11 mouse cellular contexts compared by ENCODE assay signal in the genomic region with DNA sequence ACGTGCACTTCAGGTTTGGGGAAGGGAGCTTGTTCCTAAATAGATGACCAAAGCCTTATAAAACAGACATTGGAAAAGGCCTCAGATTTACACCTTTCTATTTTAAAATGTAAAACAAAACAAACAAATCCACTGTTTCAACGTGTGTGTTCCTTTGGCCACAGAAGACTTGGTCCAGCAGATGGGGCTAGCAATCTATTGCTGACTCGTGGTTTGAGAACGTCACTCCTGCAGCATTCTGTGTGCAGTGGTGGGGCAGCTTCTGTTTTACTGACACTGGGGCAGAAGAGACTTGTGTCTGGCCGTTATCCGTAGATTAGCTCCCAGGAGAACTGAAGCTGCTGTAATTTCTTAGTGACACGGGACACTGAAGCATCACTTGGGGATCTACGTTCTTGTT. TPM values are rescaled to one million over a fixed set of nuclear protein-coding genes. Genes with fewer than 3 reads are reported as not detected.
DNase-seq lines count a peak whose midpoint lies in the region; ATAC-seq and TF ChIP-seq lines count a peak whose summit lies in the region.
"Had no signal": no experiment of that assay in that cellular context is flagged by ENCODE, and none has a peak within 500 bp of the region (broad histone marks: within the 10 kb centered on the region; RNA-seq: fewer than 3 reads in every experiment).

No protein-coding gene starts in this region.

- ATAC-seq in liver, embryonic 14.5 days (ENCODE audit: insufficient read depth): no peak
- ATAC-seq in liver, embryonic 11.5 days (replicated peaks; ENCODE audit: low FRiP score): no peak

- peaks cover 19% of the 10 kb centered on the region for H3K79me2 ChIP-seq in C2C12 (ENCODE audit: control insufficient read depth, insufficient read depth)

- peaks cover 3% of the 10 kb centered on the region for H3K79me3 ChIP-seq in C2C12 (ENCODE audit: low read depth)

- H3K9ac ChIP-seq in liver, embryonic 14.5 days (replicated peaks): no peak overlapping the region
- H3K9ac ChIP-seq in liver, embryonic 11.5 days (ENCODE audit: low read depth, low read length): no peak overlapping the region

- H3K9me3 ChIP-seq in liver, embryonic 14.5 days (ENCODE audit: control insufficient read depth, low read length): no peaks in the 10 kb centered on the region
- H3K9me3 ChIP-seq in liver, embryonic 11.5 days (ENCODE audit: control insufficient read depth, low read length): no peaks in the 10 kb centered on the region

- TF ChIP-seq EP300 in liver, embryonic 14.5 days (IDR thresholded peaks at IDR 0.05; ENCODE audit: low read depth): no peak

- no peak overlapping the region for H3K27ac ChIP-seq in liver, embryonic 14.5 days
- H3K27ac ChIP-seq in liver, embryonic 11.5 days (ENCODE audit: low read depth, low read length): no peak overlapping the region
- H3K27ac ChIP-seq in cortical plate, adult 2 months (ENCODE audit: insufficient read depth, low read length): no peak overlapping the region

- H3K27me3 ChIP-seq in liver, embryonic 14.5 days (ENCODE audit: control insufficient read depth, insufficient read depth, low read length): no peaks in the 10 kb centered on the region
- H3K27me3 ChIP-seq in liver, embryonic 11.5 days (replicated peaks; ENCODE audit: control insufficient read depth, insufficient read depth, low read length): no peaks in the 10 kb centered on the region
- no peaks in the 10 kb centered on the region for H3K27me3 ChIP-seq in C2C12 (ENCODE audit: control insufficient read depth, insufficient read depth, insufficient read length)

- H3K4me1 ChIP-seq in liver, embryonic 14.5 days (replicated peaks; ENCODE audit: control insufficient read depth in 2 of 2, insufficient read depth in 2 of 2, low read length in 1 of 2): peaks cover 0 to 5% of the 10 kb centered on the region in 2 experiments; a peak in 2 of 4 replicates
- no peaks in the 10 kb centered on the region; the same call in 1 of the 2 replicates for H3K4me1 ChIP-seq in liver, embryonic 11.5 days (replicated peaks; ENCODE audit: control insufficient read depth, insufficient read depth, low read length)
- H3K4me1 ChIP-seq in cortical plate, adult 2 months (ENCODE audit: control insufficient read depth, insufficient read depth, low read length): peaks cover 3% of the 10 kb centered on the region; the same call in 1 of the 2 replicates

- no peak overlapping the region for H3K4me2 ChIP-seq in liver, embryonic 14.5 days (ENCODE audit: low read depth)
- no peak overlapping the region for H3K4me2 ChIP-seq in liver, embryonic 11.5 days

- TF ChIP-seq CTCF in liver, embryonic 14.5 days (IDR thresholded peaks at IDR 0.05; ENCODE audit: low read depth): peak; percentile 28
- peak; percentile 1 for TF ChIP-seq CTCF in C2C12 (IDR thresholded peaks at IDR 0.05; ENCODE audit: control insufficient read depth, insufficient read depth, insufficient read length)
- peak; percentile 31; the same call in 1 of the 2 replicates for TF ChIP-seq CTCF in cortical plate, adult 2 months (IDR thresholded peaks at IDR 0.05; ENCODE audit: extremely low read depth, insufficient read depth, low read length)

- H3ac ChIP-seq in C2C12 (ENCODE audit: control insufficient read depth, insufficient read length, low read depth): no peak overlapping the region

- no peak for TF ChIP-seq POLR2A in cortical plate, adult 2 months (IDR thresholded peaks at IDR 0.05; ENCODE audit: extremely low read depth, insufficient read depth, low read length)

- 75% methylated on average over 8 of the region's 8 CpGs for WGBS in liver, embryonic 14.5 days (ENCODE audit: insufficient replicate concordance)
- 79% methylated on average over 8 of the region's 8 CpGs for WGBS in liver, embryonic 11.5 days

- peak; percentile 17 for DNase-seq in gastrocnemius, postnatal 14 days
- no peak for DNase-seq in gastrocnemius, adult 8-10 months (ENCODE audit: low spot score in 2 of 2)
- no peak for DNase-seq in liver, embryonic 14.5 days (ENCODE audit: low read depth in 3 of 3, low spot score in 3 of 3)
- no peak for DNase-seq in liver, embryonic 11.5 days (ENCODE audit: low spot score)
- no peak for DNase-seq in cerebellum, adult 9-10 months
- no peak for DNase-seq in thymus, postnatal 10 days (ENCODE audit: low spot score in 2 of 2)
- DNase-seq: cerebellum, adult 2 months; gastrocnemius, postnatal 10 days; left cerebral cortex, postnatal 4 days had no signal

- no peak overlapping the region for H3K4me3 ChIP-seq in liver, embryonic 14.5 days (ENCODE audit: insufficient read depth in 1 of 2, low read depth in 2 of 2, low read length in 2 of 2)
- no peak overlapping the region for H3K4me3 ChIP-seq in liver, embryonic 11.5 days (ENCODE audit: low read depth, low read length)
- no peak overlapping the region for H3K4me3 ChIP-seq in C2C12 (ENCODE audit: insufficient read depth, poor library complexity, severe bottlenecking)
- H3K4me3 ChIP-seq in cortical plate, adult 2 months (ENCODE audit: insufficient read depth, low read length): no peak overlapping the region

- peaks cover 21% of the 10 kb centered on the region for H3K36me3 ChIP-seq in liver, embryonic 14.5 days (replicated peaks; ENCODE audit: control insufficient read depth, insufficient read depth, low read depth)
- H3K36me3 ChIP-seq in liver, embryonic 11.5 days (ENCODE audit: control insufficient read depth, insufficient read depth, low read length): peaks cover 30% of the 10 kb centered on the region
- H3K36me3 ChIP-seq in C2C12 (ENCODE audit: control insufficient read depth, insufficient read depth): peaks cover 84% of the 10 kb centered on the region

- intact Hi-C loops in gastrocnemius, postnatal 14 days (cut with DNase I; ENCODE audit: low total_unique reads): no loop called here

TF ChIP-seq in C2C12, 6 proteins besides CTCF, POLR2A, EP300 and RAD21:
- TF ChIP-seq MYOD1 (IDR thresholded peaks at IDR 0.05; ENCODE audit: control insufficient read depth, insufficient read length, low read depth): no peak
- no peak for TF ChIP-seq MYOG (IDR thresholded peaks at IDR 0.05; ENCODE audit: control insufficient read depth, extremely low read depth, insufficient read length)
- TF ChIP-seq MAX (IDR thresholded peaks at IDR 0.05): no peak
- TF ChIP-seq CEBPB (IDR thresholded peaks at IDR 0.05; ENCODE audit: low read depth): no peak
- TF ChIP-seq USF1 (IDR thresholded peaks at IDR 0.05; ENCODE audit: low read depth): no peak
- TF ChIP-seq FOSL1 (IDR thresholded peaks at IDR 0.05; ENCODE audit: insufficient read depth, low read length, poor library complexity, severe bottlenecking): no peak
TF ChIP-seq in C2C12: peak in this region for 0.

RNA-seq across cellular contexts. Expression of a gene that starts 6.9 kb away (rescaled TPM):
- 10 to 100 TPM; 27.6 to 28.1 TPM for total RNA-seq in gastrocnemius, postnatal 14 days (2021)
- total RNA-seq in gastrocnemius, adult 8-10 months (2022): 10 to 100 TPM; 26.1 to 35.1 (median 30.8) TPM
- polyA plus RNA-seq in liver, embryonic 14.5 days (2012; rRNA removed): 17.2 and 19.8 TPM in 2 replicates
- polyA plus RNA-seq in liver, embryonic 14.5 days (2014; fragmentation: Nextera tagmentation; extraction: Ambion mirVana): 18.0 and 19.3 TPM in 2 replicates
- polyA plus RNA-seq in liver, embryonic 11.5 days (2014; fragmentation: Nextera tagmentation; extraction: Ambion mirVana): 56.2 and 60.3 TPM in 2 replicates
- 11.1 TPM for polyA plus RNA-seq in C2C12 (2012; fragmentation: generic; extraction: Trizol)
- polyA plus RNA-seq in cortical plate, adult 2 months (2012; rRNA removed): 109 and 118 TPM in 2 replicates

RNA-seq across cellular contexts. Expression of a gene that starts 7.0 kb away (rescaled TPM):
- total RNA-seq in gastrocnemius, postnatal 14 days (2021): 1 to 10 TPM; 9.4 TPM
- total RNA-seq in gastrocnemius, adult 8-10 months (2022): 10 to 100 TPM; 14.1 to 16.1 (median 15.7) TPM
- polyA plus RNA-seq in liver, embryonic 14.5 days (2012; rRNA removed): 8.9 and 12.8 TPM in 2 replicates
- 14.1 and 16.1 TPM in 2 replicates for polyA plus RNA-seq in liver, embryonic 14.5 days (2014; fragmentation: Nextera tagmentation; extraction: Ambion mirVana)
- 30.1 and 33.4 TPM in 2 replicates for polyA plus RNA-seq in liver, embryonic 11.5 days (2014; fragmentation: Nextera tagmentation; extraction: Ambion mirVana)
- 15.8 TPM for polyA plus RNA-seq in C2C12 (2012; fragmentation: generic; extraction: Trizol)
- polyA plus RNA-seq in cortical plate, adult 2 months (2012; rRNA removed): 21.1 and 22.6 TPM in 2 replicates

RNA-seq across cellular contexts. Expression of a gene that starts 37.3 kb away (rescaled TPM):
- total RNA-seq in gastrocnemius, postnatal 14 days (2021): 1 to 10 TPM; 4.2 to 4.5 TPM
- total RNA-seq in gastrocnemius, adult 8-10 months (2022): 1 to 10 TPM; 4.5 to 6.0 (median 5.2) TPM
- polyA plus RNA-seq in liver, embryonic 14.5 days (2012; rRNA removed): 2.9 and 3.1 TPM in 2 replicates
- polyA plus RNA-seq in liver, embryonic 14.5 days (2014; fragmentation: Nextera tagmentation; extraction: Ambion mirVana): 3.0 and 4.7 TPM in 2 replicates
- 11.7 and 12.3 TPM in 2 replicates for polyA plus RNA-seq in liver, embryonic 11.5 days (2014; fragmentation: Nextera tagmentation; extraction: Ambion mirVana)
- 7.9 TPM for polyA plus RNA-seq in C2C12 (2012; fragmentation: generic; extraction: Trizol)
- polyA plus RNA-seq in cortical plate, adult 2 months (2012; rRNA removed): 7.8 and 7.9 TPM in 2 replicates

RNA-seq across cellular contexts. Expression of a gene that starts 57.1 kb away (rescaled TPM):
- under 1 TPM; 0.44 to 0.47 TPM for total RNA-seq in gastrocnemius, postnatal 14 days (2021)
- total RNA-seq in gastrocnemius, adult 8-10 months (2022): 1 to 10 TPM in 1 of 4 experiments, under 1 TPM in 3; 0.56 to 1.4 (median 0.62) TPM
- not detected in 2 replicates for polyA plus RNA-seq in liver, embryonic 14.5 days (2012; rRNA removed)
- not detected in 2 replicates for polyA plus RNA-seq in liver, embryonic 14.5 days (2014; fragmentation: Nextera tagmentation; extraction: Ambion mirVana)
- not detected in 2 replicates for polyA plus RNA-seq in liver, embryonic 11.5 days (2014; fragmentation: Nextera tagmentation; extraction: Ambion mirVana)
- 0.02 TPM for polyA plus RNA-seq in C2C12 (2012; fragmentation: generic; extraction: Trizol)
- polyA plus RNA-seq in cortical plate, adult 2 months (2012; rRNA removed): 0.31 and 0.32 TPM in 2 replicates
